16 mouse cellular contexts compared by ENCODE assay signal in genomic region chr4:21786268-21786667, GRCm38 (mm10).
"Had no signal": no experiment of that assay in that cellular context is flagged by ENCODE, and none has a peak within 500 bp of the region (broad histone marks: within the 10 kb centered on the region; RNA-seq: fewer than 3 reads in every experiment).

No protein-coding gene starts in this region.

- H3K9ac ChIP-seq: neural tube, embryonic 13.5 days; neural tube, embryonic 15.5 days; stomach, embryonic 15.5 days had no signal

- H3K4me1 ChIP-seq: neural tube, embryonic 13.5 days; neural tube, embryonic 15.5 days; stomach, embryonic 15.5 days had no signal

- H3K4me3 ChIP-seq: neural tube, embryonic 13.5 days; neural tube, embryonic 15.5 days; stomach, embryonic 15.5 days had no signal

- DNase-seq: retina, postnatal 1 day; right cerebral cortex, adult 18-20 months; right cerebral cortex, postnatal 14 days; right cerebral cortex, postnatal 25 days; right cerebral cortex, postnatal 4 days; spleen, adult 18-20 months; thymus, adult 18-20 months; thymus, adult 2 months; thymus, postnatal 14 days; thymus, postnatal 25 days; thymus, postnatal 36 days; thymus, postnatal 4 days had no signal

- H3K9me3 ChIP-seq: neural tube, embryonic 15.5 days; stomach, embryonic 15.5 days had no signal

- H3K27ac ChIP-seq: neural tube, embryonic 13.5 days; neural tube, embryonic 15.5 days; stomach, embryonic 15.5 days; stomach, postnatal 0 days had no signal

- H3K4me2 ChIP-seq: neural tube, embryonic 13.5 days; neural tube, embryonic 15.5 days; stomach, embryonic 15.5 days had no signal

- H3K27me3 ChIP-seq: neural tube, embryonic 13.5 days; neural tube, embryonic 15.5 days; stomach, embryonic 15.5 days had no signal
